Mouse (Mus musculus) regulatory T cell (primary cell): ENCODE measurements around the gene Lgsn.

Experiments
- in situ Hi-C: fragments of 300-600 bp; cut with MboI, MseI; formaldehyde crosslinking; loops from one replicate; pipeline ENCODE4 v1.15.1; 2025; ENCODE audit warnings: high pct_unique_total_duplicates

The Lgsn gene

GRCm38 (mm10) chr1:31214831-31215230 is 38.6 kb downstream of the Lgsn start:
- in situ Hi-C loops, result no loop called here

GRCm38 (mm10) chr1:31220599-31221250 is 44.5 kb downstream of the Lgsn start:
- in situ Hi-C loops, result no loop called here

- in situ Hi-C loops, result no loop called here
Observed at GRCm38 (mm10) chr1:31222564-31222963, 46.4 kb downstream of the Lgsn start, which contains the start of the genes 4931428L18Rik and Pih1d3. TSS of gene 4931428L18Rik (minus strand) at chr1:31222684. TSS of gene Pih1d3 (plus strand) at chr1:31222838.

- in situ Hi-C loops, result no loop called here
Observed at GRCm38 (mm10) chr1:31233319-31234036, 57.3 kb downstream of the Lgsn start.
